Mouse (Mus musculus) heart, postnatal 36 days (tissue): ENCODE measurements around the gene Ccdc88b. TPM values are rescaled to one million over a fixed set of nuclear protein-coding genes. Genes with fewer than 3 reads are reported as not detected.

ENCODE experiments used
- DNase-seq, 2 experiments: peaks; one replicate each; pipeline ENCODE4 v3.0.0; 2021 to 2022
- intact Hi-C: fragments of 180-260 bp; cut with DNase I; formaldehyde crosslinking; loops from one replicate; pipeline ENCODE4 v1.15.1; 2025
- total RNA-seq, 2 experiments: library from RNA; stranded (reverse); gene quantifications; 2 replicates each; pipeline ENCODE4 v1.2.3; 2021

Ccdc88b gene
- total RNA-seq, 2 experiments from 2014 or later: 0.69 to 0.92 TPM

DNA sequence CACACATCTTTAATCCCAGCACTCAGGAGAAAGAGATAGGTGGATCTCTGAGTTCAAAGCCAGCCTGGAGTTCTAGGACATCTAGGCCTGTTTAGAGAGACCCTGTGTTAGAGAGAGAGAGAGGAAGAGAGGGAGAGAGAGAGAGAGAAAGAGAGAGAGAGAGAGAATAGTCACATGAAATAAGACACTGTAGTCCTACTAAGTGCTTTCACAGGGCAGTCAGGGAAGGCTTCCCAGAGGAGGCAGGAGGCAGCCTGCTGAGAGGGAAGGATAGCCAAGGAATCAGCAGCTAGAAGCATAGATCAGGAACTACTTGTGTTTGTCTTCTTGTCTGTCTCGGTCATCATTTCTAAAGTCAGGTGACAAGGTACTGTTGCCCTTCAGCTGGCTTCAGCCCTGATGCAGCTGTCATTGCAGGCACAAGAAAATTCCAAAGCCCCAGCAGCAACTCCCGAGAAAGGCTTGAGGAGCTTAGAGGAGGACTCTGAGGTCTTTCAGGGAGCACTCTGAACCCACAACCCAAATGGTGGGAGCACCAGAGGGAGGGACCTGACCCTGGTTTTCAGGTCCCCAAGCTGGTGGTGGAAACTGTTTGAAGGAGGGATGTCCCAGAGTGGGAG is 1.1 kb upstream of the Ccdc88b start:
- DNase-seq: no peak
- intact Hi-C loops: no loop called here

DNA sequence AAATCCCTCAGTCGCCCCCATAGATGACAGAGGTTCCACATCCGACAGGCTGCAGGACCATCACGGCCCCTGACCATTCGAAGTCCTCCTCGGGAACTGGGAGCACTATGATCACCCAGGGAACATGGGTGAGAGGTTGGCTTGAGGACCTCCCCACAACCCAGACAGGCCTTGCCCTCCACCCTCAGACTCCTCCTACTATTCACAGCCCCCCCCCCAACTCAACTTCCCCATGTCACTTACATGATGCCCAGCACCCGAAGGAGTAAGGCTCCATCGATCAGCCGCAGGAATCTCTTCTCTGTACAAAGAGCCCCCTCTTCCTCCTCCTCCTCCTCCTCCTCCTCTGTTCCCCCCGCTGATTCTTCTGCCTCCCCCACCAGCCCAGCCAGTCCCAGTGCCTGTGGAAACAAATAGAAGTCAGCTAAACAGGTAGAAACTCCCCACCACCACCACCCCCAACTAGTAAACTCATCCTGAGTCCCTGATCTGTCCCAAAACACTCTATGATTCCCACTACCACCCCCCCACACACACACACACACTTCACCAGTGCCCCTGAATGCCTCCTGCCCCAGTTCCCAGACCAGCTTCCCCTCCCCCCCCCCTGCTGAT is 513 bp downstream of the Ccdc88b start:
- DNase-seq: no peak
- intact Hi-C loops: no loop called here

DNA sequence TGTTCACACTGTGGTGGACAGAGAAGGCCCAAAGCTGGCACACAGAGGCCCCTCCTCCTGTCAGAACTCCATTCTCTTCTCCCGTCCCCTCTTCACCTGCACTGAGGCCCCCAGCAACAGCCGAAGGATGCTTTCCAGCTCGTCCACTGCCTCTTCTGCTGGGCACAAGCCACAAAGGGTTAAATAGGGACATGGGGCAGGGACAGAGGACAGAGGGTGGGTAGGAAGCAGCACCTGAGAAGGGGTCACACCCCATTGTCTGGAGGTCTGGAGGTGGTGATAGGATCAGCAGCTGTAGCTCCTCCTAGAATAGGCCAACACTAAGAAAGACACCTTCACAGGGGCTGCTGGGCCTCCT is 1.0 kb downstream of the Ccdc88b start:
- intact Hi-C loops: no loop called here
- no peak for DNase-seq

DNA sequence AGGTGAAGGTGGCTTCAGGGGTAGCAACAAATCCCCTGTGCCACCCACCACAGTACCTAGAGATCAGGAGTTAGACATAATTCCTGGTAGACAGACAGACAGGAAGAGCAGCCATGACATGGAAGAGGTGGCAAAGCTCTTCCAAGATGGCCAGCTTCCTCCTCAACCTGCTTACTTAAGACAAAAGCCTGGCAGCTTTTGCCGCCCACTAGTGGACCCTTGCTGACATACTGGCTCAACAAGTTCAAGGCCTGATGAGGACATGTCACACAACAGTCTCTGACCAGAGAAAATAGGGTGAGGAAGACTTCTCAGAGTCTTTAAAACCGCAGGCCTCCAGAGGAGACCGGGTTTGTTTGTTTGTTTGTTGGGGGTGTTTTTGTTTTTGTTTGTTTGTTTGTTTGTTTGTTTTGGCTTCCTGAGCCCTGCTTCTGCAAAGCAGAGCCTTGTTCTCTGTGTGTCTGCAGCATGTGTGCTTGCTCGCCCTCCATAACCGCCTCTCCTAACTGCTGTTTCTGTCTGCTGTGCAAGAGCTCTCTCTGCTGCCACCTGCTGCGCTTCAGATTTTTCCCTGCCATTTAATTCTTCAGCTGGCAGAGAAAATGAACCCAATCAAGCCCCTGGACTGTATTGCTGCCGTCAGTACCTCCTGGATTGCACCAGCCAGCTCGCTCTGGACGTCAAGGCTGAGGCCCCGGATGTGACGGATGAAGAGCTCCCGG is 1.6 kb downstream of the Ccdc88b start:
- DNase-seq: no peak
- intact Hi-C loops: no loop called here

GRCm38 (mm10) chr19:6855225-6856031 is 2.6 kb downstream of the Ccdc88b start:
- intact Hi-C loops: no loop called here

DNA sequence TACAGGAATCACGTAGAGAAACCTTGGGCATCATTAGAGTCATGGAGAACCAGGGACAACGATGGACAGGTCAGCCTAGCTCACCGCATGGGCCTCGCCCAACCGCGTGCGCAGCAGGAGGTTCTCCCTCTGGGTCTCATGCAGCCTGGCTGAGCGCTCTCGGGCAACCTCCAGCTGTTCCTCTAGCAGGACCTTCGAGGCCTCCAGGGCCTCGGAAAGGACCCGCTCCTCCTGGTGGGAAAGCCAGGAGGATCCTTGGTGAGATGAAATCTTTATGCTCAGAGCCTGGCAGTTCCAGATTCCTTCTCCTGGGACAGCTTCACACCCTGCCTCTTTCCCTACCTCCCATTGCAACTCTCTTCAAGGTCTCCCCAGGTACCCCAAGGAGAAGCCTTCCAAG is 3.4 kb downstream of the Ccdc88b start:
- intact Hi-C loops: no loop called here
- no peak for DNase-seq

More at GRCm38 (mm10) chr19:6855225-6856031, 2.6 kb downstream of the Ccdc88b start:
- DNase-seq: peak in 1 of 2 experiments; percentile 18

GRCm38 (mm10) chr19:6853903-6854302 is 4.1 kb downstream of the Ccdc88b start:
- no peak for DNase-seq
- intact Hi-C loops: no loop called here

DNA sequence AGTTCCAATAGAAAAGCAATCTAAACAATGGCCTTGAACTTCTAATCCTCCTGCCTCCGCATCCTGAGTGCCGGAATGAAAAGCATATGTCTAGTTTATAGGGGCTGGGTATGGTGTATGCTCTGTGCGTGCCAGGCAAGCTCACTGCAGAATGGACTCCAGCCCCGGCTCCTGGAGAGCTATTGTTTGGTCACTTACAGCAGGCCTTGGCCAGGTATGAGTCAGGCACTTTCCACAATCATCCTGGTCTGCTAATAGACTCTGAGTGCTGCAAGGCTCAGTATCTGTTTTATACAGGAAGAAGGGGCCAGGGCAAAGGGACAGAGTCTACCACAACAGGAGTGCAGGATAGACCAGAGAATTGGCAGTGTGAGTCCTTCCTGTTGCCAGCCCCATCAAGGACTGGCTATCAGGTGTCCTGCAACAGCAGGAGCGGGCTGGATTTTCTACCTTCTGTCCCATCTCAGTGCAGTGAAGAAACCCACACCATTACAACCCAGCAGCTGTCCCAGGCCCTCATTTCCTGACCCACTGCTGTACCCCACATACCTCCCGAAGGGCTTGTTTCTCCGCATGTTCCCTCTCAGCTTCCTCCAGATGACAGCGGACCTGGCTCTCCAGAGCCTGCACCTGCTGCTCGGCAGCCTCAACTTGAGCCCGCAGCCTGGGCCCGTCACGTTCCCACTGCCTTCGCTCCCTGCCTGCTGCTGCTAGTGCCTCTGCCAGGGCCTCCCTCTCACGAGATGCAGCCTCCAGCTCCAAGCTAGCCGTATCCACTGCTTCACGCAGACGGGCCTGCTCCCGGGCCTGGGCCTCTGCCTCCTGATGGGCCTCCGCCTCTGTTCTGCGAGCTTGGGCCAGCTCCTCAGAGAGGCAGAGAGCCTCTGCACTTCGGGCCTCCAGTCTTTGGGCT is 5.4 kb downstream of the Ccdc88b start:
- intact Hi-C loops: no loop called here

GRCm38 (mm10) chr19:6851497-6851896 is 6.5 kb downstream of the Ccdc88b start:
- DNase-seq: no peak
- intact Hi-C loops: no loop called here

More for the DNA sequence above, 5.4 kb downstream of the Ccdc88b start:
- no peak for DNase-seq

DNA sequence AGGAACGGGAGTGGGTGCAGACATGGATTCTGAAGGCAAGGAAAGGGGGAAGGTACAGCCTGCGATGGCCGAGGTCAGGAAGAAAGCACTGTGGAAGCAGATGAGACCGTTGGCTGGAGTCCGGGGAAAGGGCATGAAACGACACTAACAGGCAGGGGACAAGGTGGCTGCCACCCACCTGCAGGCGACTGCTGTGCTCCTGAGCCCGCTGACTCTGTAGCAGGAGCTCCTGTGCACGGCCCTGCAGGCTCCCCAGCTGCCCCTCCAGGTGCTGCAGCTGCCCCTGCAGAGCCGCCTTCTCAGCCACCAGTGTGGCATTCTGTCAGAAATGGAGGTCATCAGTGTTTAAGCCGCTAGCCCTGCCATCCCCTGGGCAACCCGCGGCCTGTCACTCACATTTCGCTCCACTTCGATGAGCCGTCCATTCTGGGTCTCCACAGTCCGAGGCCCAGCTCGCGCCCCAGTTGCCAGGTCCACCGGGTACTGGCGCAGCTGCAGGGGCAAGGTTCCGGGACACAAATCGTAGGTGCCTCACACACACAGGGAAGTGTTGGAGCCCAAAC is 8.4 kb downstream of the Ccdc88b start:
- intact Hi-C loops: no loop called here
- DNase-seq: no peak

- DNase-seq: no peak
- intact Hi-C loops: no loop called here
Observed at GRCm38 (mm10) chr19:6847841-6848517, 10.0 kb downstream of the Ccdc88b start.

DNA sequence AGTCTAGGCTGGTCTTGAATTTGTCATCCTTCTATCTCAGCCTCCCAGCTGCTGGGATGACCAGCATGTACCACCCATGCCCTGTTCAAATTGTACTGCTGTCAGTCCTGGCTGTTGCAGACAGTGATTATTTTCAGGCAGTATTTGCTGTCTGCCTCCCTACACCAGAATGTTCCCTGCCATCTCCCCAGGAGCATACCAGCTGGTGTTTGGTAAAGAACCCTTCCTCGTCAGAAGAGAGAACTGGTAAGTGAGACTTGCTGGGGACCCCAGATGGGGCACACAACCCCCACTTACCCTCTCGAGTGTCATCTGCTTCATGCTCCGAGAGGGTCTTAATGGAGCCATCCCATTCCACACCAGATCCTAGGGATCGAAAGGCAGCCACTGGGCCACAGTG is 12.0 kb downstream of the Ccdc88b start:
- DNase-seq: no peak
- intact Hi-C loops: no loop called here

- intact Hi-C loops: no loop called here
- DNase-seq: no peak
Observed at GRCm38 (mm10) chr19:6842353-6842752, 15.7 kb downstream of the Ccdc88b start.

DNA sequence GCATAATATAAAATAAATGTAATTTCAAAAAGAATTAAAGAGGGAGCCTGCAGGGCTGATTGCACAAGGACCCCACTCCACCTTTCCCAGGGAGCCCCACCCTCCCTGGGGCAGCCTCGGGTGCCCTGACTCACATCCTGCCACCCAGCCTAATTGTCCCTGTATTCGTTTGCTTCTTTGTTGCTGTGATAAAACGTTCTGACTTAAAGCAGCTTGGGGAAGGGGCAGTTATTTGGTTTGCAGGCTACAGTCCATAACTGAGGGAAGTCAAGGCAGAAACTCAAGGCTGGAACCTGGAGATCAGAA is 16.8 kb downstream of the Ccdc88b start:
- intact Hi-C loops: loop anchor here (2.0 kb wide), 1 partner anchor 68 kb away; the partner anchor contains the start of gene Trmt112
- DNase-seq: no peak

DNA sequence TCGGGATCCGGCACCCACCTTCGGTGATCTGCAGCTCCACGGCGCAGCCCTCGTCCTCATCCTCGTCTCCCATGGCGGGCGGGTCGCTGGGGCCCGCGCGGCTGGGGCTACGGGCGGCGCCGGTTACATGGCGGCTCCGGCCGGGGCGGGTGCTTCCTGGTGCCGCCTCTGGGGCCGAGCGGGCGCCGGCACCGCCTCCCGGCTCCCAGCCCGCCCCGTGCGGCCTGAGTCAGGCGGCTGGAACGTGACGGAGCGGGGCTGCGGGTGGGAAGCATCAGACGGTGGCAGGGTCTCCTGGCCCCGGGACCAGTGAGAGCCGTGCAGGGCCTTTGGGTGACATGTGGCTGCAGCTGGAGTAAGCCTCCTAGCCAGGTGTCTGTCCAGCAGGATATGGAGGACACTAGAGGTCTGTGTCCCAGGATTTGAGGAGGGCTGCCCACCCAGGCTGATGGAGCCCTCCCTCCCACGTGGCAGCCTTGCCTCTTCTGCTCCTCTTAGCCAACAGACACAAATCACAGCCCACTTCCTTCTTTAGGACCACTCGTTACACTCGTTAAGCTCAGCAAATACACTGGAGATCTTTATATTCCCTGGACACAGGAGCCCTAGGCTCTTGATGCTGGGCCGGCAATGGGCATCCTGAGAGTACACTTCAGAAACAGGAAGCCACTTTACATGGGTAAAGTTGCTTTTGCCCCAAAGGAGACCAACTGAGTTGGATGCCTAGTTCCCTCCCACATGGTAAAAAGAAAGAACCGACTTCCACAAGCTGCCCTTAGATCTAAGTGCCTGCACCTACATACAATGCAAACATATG is 17.3 kb downstream of the Ccdc88b start, which contains the start of gene Rps6ka4:
Rps6ka4 (minus strand) TSS at position 162 of the 817 bp plus-strand sequence.
- DNase-seq: peak; percentile 80 to 85
- intact Hi-C loops: loop anchor here (2.0 kb wide), 1 partner anchor 68 kb away; the partner anchor contains the start of gene Trmt112

- intact Hi-C loops: loop anchor here (2.0 kb wide), 1 partner anchor 69 kb away; the partner anchor contains the start of gene Trmt112
- no peak for DNase-seq
Observed at GRCm38 (mm10) chr19:6839615-6840474, 18.2 kb downstream of the Ccdc88b start.

DNA sequence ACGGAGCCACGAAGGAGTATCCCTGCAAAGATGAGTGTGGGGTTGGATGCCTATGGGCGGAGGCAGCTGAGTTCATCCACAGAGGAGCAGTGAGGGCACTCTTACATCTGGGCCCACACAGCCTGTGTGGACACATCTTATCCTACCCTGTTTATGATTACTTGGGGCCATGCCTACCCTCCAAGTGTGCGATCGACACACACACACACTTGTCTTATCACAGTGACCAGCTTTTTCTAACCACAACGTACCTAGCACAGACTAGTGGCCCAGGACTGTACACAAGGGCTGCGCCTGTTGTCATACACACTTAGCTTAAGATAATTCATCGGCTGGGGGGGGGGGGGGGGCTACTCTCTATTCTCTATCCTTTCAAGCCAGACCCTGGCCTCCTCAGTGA is 25.6 kb downstream of the Ccdc88b start:
- intact Hi-C loops: no loop called here
- DNase-seq: no peak
